Mouse (Mus musculus) spleen, postnatal 0 days (tissue): Measurements from ENCODE around the gene Gm14288. TPM values are rescaled to one million over a fixed set of nuclear protein-coding genes. Genes with fewer than 3 reads are reported as not detected.

Experiments
- polyA plus RNA-seq: library from polyadenylated mRNA; unstranded; fragments of >200 nt; fragmentation: Nextera tagmentation; extraction: Ambion mirVana; gene quantifications from 2 replicates; pipeline ENCODE4 v1.2.1, GENCODE M21; 2015

The Gm14288 gene
- polyA plus RNA-seq, result 1.9 and 2.4 TPM in 2 replicates

GRCm38 (mm10) chr2:175800993-175801392 lies at the start of gene Gm14288:
Gene Gm14288, minus strand, starts transcription at chr2:175801093.

DNA sequence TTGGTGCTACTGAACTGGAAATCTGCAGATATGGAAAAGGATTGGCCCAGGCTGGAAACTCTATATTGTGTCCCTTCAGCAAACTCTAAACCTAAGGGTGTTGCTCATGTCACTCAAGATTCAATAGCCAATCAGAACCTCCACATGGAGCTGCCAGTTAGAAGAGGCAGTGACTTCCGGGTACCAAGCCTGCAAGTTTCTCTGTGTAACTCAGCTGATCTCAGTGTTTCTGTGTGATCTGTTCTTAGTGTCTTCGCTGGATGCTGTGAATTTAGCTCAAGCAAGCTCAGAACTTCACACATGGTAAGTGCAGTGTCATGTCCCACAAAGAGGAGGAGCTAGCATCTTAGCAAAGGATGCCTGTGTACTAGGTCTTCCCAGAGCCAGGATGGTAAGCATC lies 59.7 kb downstream of the Gm14288 start, which contains the start of gene Gm2007:
TSS of gene Gm2007 (plus strand) at position 301 of the 400 bp plus-strand sequence.

Other genes with a start within 250 kb of the Gm14288 start
- gene Gm11007, start 157.1 kb downstream of the Gm14288 start, polyA plus RNA-seq, result 1.3 TPM in 1 of 2 replicates, not detected in the other
- gene Zfp969, start 97.4 kb downstream of the Gm14288 start, polyA plus RNA-seq, result 15.2 and 20.6 TPM in 2 replicates
- gene Gm2007, start 59.6 kb downstream of the Gm14288 start, polyA plus RNA-seq, result 1.3 TPM in 1 of 2 replicates, not detected in the other
- 6.1 and 8.2 TPM in 2 replicates for gene Gm6710, start 68.1 kb upstream of the Gm14288 start, polyA plus RNA-seq
- gene Zfp966, start 130.0 kb upstream of the Gm14288 start, polyA plus RNA-seq, result 0.53 and 0.99 TPM in 2 replicates
- 4.3 and 8.6 TPM in 2 replicates for gene Gm2026, start 164.2 kb upstream of the Gm14288 start, polyA plus RNA-seq